Mouse (Mus musculus) right cerebral cortex, postnatal 36 days (tissue): ENCODE measurements around the gene Foxi2.

Source experiments
- DNase-seq, 2 experiments: peaks; one replicate each; pipeline ENCODE4 v3.0.0; 2022; ENCODE audit warnings: low spot score in 2 of 2, mixed read lengths in 1 of 2

Foxi2 gene

DNA sequence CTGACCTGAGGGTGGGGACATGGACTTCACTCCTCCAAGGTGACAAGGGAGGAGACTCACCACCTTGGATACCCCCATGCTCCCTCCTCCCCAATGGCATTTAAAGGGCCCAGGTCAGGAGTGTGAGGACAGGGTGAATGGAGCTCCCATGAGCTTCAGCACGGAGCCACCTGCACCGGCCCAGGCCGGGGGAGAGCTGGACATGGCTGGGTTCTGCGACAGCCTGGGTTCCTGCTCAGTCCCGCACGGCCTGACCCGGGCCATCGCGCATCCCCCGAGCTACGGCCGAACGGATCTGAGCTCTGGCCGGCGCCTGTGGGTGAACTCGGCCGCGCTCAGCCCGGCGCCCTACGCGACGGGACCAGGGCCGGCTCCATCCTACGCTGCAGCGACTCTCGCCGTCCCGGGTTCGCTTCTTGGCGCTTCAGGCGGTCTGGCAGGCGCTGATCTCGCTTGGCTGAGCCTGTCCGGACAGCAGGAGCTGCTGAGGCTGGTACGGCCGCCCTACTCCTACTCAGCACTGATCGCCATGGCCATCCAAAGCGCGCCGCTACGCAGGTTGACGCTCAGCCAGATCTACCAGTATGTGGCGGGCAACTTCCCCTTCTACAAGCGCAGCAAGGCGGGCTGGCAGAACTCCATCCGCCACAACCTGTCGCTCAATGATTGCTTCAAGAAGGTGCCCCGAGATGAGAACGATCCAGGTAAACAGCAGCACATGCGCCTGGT lies at the start of gene Foxi2:
Gene Foxi2 (plus strand): TSS at position 72 of the 729 bp plus-strand sequence.
- DNase-seq, result no peak

DNA sequence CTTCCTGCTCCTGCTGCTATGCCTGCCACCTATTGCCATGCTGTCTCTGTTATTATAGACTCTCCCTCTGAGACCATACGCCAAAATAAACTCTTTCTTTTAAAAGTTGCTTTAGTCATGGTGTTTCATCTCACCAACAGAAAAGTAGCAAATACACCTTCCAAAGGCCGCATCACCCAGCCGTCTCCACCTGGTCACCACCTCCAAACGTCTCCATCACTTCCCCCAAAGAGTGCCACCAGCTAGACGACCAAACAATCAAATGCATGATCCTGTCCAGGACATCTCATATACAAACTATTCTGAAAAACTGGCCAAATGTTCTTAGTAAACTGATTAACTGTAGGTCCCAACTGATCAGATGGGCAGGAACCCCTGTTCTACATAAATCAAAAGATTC lies 45.5 kb upstream of the Foxi2 start:
- DNase-seq, result no peak

DNA sequence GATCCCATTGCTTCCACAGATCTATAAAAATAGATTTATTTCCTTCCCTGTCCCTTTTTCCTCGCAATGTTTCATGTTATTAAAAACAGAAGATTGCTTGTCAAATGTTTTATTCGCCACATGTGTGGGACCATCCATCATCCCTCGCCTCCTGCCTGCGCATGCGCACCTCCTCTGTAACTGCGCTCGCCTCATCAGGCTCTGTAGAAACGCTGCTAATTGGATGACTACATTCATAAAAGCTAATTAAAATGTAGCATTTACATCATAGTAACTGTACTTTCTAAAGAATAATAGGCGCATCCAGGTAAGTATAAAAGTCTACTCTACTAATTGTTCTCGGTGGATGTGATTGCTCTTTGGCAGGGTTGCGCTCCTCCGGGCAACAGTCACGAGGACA lies 34.1 kb upstream of the Foxi2 start:
- DNase-seq, result no peak

DNA sequence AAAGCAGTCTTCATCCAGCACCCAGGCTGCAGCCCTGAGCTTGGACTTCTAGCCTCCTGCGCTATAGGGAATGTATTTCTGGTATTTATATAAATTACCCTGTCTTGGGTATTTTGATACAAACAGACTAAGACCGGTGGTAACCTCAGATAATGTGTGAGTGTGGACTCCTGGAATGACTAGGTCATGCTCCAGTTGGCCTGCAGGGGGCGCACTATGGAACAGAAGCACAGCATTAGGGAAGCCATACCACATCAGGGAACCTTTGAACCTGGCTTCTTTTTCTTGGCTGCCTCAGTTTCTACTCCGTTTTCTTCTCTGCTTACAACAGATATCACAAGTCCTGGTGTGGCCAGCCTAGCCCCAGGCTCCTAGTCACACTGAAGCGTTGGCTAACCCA lies 33.2 kb upstream of the Foxi2 start:
- no peak for DNase-seq

DNA sequence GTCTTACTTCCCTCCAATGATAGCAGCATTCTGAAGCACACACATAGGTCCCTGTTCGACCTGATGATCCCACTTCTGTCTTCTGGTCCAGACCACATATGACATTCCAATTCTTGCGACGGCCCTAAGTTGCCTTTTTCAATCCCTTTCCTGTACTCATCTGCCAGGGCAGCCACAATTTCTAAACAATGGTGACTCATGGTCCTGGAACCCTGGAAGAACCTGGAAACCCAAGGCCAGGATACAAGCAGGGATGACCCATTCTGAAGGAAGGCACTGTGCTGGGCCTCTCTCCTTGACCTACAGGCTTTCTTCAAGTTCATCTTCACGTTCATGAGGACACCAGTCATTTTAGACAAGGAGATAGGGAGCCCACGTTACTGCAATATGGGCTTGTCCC lies 31.8 kb upstream of the Foxi2 start:
- DNase-seq, result no peak

DNA sequence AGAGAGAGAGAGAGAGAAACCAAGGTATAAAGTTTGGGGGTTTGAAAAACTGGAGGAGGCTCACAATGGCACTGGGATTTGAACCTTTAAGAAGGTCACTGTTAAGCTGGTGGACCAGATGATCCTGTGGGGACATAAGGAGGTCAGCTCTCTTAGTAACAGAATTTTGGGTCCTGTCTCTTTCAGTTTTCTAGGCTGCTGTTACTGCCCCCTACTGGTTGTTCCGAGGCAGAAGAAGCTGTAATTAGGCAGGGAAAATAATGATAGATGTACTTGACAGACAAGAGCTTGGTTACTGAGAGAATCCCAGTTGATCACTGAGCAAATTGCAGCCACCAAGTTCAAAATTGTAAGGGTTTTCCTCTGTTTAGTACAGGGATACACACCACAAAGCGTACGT lies 21.1 kb upstream of the Foxi2 start:
- DNase-seq, result no peak

DNA sequence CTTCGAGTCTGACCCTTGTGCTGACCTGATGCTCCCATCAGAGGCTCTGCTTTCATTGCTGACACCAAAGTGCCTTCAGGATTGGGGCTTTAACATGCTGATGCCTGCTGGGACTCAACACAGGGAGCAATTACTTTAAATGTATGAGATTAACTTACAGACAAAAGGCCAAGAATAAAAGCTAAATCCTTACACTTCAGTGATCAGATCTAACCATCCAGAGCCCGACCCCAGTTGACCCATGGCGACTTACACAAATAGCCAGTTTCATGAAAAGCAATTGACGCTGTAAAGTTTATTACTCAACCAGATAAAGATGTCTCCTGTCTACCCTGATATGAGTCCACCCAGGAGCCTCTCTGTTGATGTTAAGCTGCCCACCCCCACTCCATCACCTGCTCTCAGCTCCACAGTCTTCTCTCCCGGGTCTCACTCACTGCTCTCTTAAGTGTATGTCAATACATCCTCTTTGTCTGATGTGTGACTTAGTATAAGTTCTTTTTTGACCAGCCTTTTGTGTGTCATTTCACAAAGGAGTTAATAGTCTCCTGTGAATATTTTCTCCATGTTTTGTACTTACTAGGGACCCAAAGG lies 17.1 kb upstream of the Foxi2 start:
- DNase-seq, result no peak

DNA sequence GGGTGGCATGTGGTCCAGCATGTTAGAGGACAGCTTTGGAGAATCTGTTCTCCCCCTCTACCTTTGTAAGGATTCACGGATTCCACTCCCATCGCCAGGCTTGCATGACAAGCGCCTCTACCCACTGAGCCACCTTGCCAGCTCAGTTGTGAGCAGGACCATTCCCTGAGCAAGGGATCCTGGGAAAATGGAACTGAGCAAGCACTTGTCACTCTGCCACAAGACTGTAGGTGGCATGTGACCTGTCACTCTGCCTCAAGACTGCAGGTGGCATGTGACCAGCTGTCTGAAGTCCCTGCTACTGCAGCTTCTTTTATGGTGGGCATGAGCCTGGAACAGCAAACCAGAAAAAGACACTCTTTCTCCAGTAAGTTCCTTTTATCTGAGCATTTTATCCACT lies 15.7 kb upstream of the Foxi2 start:
- no peak for DNase-seq

DNA sequence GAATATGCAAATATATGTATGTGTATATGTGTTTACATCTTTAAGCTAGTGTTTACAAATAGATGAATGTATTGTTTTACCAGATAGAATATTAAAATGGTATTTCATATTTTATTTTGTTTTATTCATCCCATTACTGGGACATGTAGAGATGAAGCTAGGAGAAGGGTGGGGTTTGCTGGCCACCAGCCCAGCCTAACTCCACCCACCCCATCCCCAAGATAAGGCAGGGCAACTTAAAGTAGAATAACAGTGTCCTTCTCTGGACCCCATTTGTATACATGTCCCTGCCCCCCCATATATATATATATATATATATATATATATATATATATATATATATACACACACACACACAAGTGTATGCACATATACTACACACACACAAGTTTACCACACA lies 14.9 kb upstream of the Foxi2 start:
- no peak for DNase-seq

DNA sequence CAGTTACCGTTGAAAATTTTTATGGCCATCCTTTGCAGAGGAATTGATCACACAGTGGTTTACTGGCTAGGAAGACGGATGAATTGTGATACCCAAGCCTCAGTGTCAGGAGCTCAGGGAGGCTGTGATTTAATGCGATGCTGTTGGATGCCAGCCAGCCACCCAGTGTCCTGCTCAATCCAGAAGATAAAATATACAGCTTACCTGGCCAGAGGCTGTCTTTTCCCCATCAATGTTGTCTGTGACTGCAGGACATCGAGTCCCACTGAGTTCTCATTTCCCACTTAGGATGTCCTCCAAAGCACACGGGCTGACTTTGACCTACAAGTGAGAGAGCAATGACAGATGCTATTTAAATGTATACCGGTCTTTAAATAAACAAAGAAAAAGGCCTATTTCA lies 13.0 kb upstream of the Foxi2 start:
- no peak for DNase-seq

DNA sequence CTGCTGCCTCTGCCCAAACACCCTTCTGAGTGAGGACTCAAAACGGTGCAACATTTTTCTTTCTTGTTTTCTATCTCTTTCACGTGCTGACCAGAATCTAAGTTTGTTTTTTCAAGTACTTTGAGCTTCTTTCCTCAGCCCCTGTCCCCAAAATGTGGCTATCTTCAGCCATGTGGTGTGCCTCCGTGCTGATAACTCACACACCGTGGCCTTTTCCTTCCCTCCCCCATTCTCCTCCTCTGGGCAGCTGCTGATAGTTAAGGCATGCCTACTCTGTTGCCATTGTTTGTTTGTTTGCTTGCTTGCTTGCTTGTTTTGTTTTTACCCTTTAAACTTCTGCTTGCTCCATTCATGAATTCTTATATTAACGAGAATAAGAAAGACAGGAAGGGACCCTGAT lies 12.2 kb upstream of the Foxi2 start:
- DNase-seq, result no peak

DNA sequence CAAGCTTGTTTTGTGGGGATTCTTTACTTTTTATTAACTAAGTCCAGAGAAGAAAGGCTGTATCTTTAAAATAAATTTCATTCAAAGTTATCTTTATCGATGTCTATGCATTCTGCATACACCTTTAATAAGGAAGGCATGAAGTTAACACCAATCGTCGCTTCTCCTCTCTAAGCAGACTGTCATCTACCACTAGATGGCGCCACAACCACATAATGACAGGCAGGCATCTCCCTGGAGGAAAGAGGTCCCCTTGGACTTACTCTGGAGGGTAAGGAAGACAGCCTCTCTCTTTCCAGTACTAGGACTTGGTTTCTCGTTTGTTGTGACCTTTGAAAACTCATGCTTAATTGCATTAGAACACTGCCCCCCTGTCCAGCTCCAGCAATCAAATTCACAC lies 6.7 kb upstream of the Foxi2 start:
- DNase-seq, result peak; percentile 33 to 34

DNA sequence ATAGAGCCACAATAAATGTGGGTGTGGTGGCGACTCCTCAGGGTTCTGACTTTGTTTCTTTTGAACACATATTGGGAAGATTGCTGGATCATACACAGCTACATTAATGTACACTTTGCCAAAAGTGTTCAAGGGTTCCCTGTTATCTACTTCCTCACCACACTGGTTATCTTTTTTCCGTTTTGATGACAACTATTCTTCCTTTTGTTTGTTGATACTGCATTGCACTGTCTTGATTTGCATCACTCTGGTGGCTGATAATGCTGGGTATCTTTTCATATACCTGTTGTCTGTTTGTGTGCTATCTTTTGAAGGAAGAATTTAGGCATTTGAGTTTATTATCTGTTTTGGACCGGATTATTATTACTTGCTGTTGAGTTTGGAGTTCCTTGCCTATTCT lies 3.3 kb upstream of the Foxi2 start:
- DNase-seq, result no peak

DNA sequence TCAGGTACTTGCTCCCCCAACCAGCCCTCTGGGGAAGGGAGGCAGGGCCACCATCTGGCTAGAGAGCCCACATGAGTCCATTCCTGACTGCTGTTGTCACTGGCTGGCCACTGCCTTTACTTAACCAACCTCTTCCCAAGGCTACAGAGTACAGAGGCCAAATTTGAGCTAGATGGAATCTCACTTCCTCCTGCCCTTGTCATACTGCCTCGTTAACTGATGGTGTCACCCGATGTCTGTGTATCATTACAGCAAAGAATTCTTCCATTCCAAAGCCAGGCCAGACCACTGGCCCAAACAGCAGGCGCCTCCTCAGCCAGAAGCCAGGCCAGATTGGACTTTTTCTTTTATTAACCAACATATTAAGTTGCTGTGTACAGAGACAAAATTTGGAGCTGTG lies 1.6 kb upstream of the Foxi2 start:
- no peak for DNase-seq

DNA sequence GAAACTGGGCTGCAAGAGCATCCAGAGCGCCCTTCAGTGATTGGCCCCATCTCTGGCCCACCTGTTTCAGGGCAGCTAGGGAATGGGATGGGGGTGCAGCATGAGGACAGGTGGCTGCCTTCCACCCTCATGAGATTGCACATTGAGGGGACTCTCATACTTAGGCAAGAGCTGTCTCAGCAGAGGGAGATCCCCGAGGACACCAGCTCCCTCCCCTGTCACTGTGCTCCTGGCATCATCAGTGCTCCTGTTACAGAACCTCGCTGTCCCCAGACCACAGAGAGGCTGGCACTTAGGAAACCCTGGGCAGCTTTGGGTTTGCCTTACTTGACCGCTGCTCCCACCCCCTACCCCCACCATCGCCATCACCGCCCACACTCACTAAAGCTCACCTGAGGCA lies 2.2 kb downstream of the Foxi2 start:
- no peak for DNase-seq

DNA sequence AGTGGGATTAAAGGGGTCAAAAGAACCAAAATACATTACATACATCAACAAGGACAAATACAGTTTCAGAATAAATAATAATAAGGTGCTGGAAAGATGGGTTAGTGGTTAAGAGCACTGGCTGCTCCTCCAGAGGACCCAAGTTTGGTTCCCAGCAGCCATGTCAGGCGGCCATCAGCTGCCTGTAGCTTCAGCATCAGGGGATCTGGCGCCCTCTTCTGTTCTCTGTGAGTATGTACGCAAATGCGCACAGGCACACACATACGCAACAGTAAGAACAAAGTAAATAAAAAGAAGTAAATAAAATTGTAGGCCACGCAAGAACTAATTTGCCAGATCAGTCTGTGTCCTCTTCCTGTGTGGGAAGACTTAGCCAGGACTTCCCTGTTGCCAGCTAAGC lies 18.7 kb downstream of the Foxi2 start:
- DNase-seq, result no peak

DNA sequence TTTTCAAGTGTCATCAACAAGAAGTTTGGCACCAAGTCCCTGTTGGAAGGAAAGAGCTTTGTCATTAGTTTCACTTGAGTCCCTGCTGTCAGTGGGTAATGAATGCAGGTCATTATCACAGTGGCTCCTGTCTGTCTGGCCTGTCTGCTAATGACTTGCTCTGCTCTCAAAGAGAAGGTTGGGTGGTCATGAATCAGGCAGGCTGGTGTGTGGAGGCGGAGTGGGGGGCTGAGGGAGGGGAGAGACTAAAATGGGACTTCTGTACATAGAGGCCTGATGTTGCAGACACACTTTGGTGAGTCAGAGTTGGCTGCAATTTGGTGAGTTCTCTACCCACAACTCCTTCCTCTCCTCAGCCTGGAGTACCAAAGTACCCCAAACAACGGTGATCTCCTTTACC lies 20.8 kb downstream of the Foxi2 start:
- DNase-seq, result peak; percentile 7 to 8

DNA sequence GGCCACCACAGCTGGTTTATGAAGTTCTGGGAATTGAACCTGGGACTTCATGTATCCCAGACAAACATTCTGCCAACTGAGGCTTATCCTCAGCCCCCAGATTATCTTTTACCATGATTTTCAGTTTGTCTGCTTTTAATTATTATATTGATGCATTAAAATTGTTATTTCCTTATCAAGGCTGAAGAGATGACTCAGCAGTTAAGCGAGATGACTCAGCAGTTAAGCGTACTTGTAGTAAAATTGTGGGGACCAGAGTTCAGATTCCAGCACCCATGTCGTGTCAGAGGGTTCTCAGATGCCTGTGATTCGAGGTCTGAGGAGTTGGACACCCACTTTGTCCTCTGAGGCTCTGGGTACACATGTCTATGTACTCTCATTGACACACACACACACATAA lies 33.8 kb downstream of the Foxi2 start:
- DNase-seq, result no peak

DNA sequence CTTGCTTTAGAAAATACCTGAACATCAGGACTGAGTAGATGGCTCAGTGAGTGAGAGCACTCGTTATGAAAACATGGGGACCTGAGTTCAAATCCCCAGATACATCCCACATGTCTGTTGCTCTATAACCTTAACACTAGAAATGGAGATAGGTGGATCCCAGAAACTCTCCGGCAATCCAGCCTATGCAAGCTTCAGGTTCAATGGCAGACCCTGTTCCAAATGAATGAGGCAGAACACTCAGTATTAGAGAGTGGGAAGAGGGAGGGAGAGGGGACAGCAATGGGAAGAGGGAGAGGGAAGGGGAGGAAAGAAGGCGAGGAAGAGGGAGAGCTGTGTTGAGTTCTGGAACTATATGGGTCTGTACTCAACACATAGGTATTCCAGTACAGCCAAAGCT lies 41.2 kb downstream of the Foxi2 start:
- DNase-seq, result no peak

DNA sequence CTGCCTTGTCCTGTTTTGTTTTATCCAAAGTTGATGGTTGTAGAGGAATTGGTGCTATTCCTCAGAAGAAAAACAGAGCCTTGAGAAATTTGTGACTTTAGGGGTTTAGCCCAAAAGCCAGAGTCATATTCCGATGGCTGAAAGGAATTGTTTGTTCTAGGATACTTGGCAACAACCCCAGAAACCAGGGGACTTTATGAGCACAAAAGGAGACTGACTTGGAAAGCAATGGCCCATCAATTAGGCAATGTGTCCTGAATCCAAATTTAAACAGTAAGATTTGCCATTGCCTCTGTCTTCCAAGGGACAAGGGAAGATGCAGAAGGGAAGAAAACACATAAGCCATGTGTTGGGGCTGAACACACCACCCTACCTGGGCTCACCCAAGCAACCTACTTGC lies 42.3 kb downstream of the Foxi2 start:
- no peak for DNase-seq

DNA sequence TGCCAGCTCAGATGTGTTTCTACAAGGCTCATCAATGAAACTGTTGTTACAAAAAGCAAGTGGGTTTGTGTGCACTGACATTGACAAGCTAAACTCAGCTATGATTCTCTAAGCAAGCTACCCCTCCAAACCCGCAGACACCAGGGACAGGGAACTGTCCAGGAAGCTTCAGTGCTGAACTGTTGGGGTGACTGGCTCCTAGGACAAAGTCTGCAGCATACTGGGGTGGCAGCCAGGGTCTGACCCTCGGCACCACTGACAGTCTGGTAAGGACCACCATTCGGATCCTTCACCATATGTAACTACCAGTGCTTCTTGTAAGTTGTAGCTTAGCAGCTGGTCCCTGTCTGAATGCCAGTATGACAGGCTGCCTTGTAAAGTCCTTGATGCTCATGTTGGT lies 43.6 kb downstream of the Foxi2 start:
- no peak for DNase-seq
